In genomic region chr12:9023031-9023430, GRCm38 (mm10) we compare ENCODE assay signal across 11 mouse cellular contexts. TPM values are rescaled to one million over a fixed set of nuclear protein-coding genes. Genes with fewer than 3 reads are reported as not detected.
A peak's percentile ranks its signal among the peaks of the same experiment; 100 is the strongest.
DNase-seq lines count a peak whose midpoint lies in the region; ATAC-seq and TF ChIP-seq lines count a peak whose summit lies in the region.
"Had no signal": no experiment of that assay in that cellular context is flagged by ENCODE, and none has a peak within 500 bp of the region (broad histone marks: within the 10 kb centered on the region; RNA-seq: fewer than 3 reads in every experiment).

No protein-coding gene starts in this region.

- no peaks in the 10 kb centered on the region for H3K27me3 ChIP-seq in hindbrain, postnatal 0 days (ENCODE audit: insufficient read depth, low read length)
- H3K27me3 ChIP-seq in hindbrain, embryonic 14.5 days (ENCODE audit: control insufficient read depth, insufficient read depth, low read length): no peaks in the 10 kb centered on the region

- peaks cover 17% of the 10 kb centered on the region; the same call in 1 of the 2 replicates for H3K36me3 ChIP-seq in hindbrain, postnatal 0 days (ENCODE audit: insufficient read depth, low read length)
- peaks cover 30% of the 10 kb centered on the region for H3K36me3 ChIP-seq in hindbrain, embryonic 14.5 days (replicated peaks; ENCODE audit: control insufficient read depth, insufficient read depth)

- peak; percentile 38 for TF ChIP-seq CTCF in hindbrain, postnatal 0 days (IDR thresholded peaks at IDR 0.05; ENCODE audit: low read depth)

- no peak for ATAC-seq in CD4-positive, CD25-positive, alpha-beta regulatory T cell, adult 4 months
- no peak for ATAC-seq in hindbrain, postnatal 0 days
- ATAC-seq in hindbrain, embryonic 14.5 days (ENCODE audit: low FRiP score): no peak

- H3K9ac ChIP-seq in hindbrain, postnatal 0 days (replicated peaks; ENCODE audit: low read length): no peak overlapping the region
- no peak overlapping the region for H3K9ac ChIP-seq in hindbrain, embryonic 14.5 days

- H3K4me3 ChIP-seq in hindbrain, postnatal 0 days (ENCODE audit: low read length): no peak overlapping the region
- no peak overlapping the region for H3K4me3 ChIP-seq in hindbrain, embryonic 14.5 days (replicated peaks; ENCODE audit: low read length)
- H3K4me3 ChIP-seq: limb, embryonic 10.5 days had no signal

- WGBS in hindbrain, postnatal 0 days: 66% methylated on average over 4 of the region's 4 CpGs
- WGBS in hindbrain, embryonic 14.5 days: 64% methylated on average over 4 of the region's 4 CpGs

- H3K27ac ChIP-seq in hindbrain, postnatal 0 days: no peak overlapping the region
- no peak overlapping the region for H3K27ac ChIP-seq in hindbrain, embryonic 14.5 days
- H3K27ac ChIP-seq: limb, embryonic 10.5 days had no signal

- no peaks in the 10 kb centered on the region for H3K4me1 ChIP-seq in hindbrain, postnatal 0 days (ENCODE audit: insufficient read depth, low read length)
- H3K4me1 ChIP-seq in hindbrain, embryonic 14.5 days (replicated peaks; ENCODE audit: control insufficient read depth, insufficient read depth, low read length): no peaks in the 10 kb centered on the region

- no peaks in the 10 kb centered on the region for H3K9me3 ChIP-seq in hindbrain, postnatal 0 days (ENCODE audit: low read length)
- H3K9me3 ChIP-seq in hindbrain, embryonic 14.5 days (ENCODE audit: control insufficient read depth, low read length): no peaks in the 10 kb centered on the region
- H3K9me3 ChIP-seq: limb, embryonic 10.5 days had no signal

- H3K4me2 ChIP-seq in hindbrain, postnatal 0 days (ENCODE audit: low read depth, low read length): no peak overlapping the region
- H3K4me2 ChIP-seq in hindbrain, embryonic 14.5 days (replicated peaks): no peak overlapping the region

- peak; percentile 27 for DNase-seq in CD4-positive, CD25-positive, alpha-beta regulatory T cell, adult 2 months (ENCODE audit: low read depth, low spot score)
- peak; percentile 17 for DNase-seq in hindbrain, postnatal 0 days (ENCODE audit: low spot score)
- no peak for DNase-seq in hindbrain, embryonic 14.5 days (ENCODE audit: low spot score)
- DNase-seq in retina, embryonic 14.5 days (ENCODE audit: low spot score): peak; percentile 22
- DNase-seq in retina, postnatal 1 day: no peak
- DNase-seq in frontal cortex, postnatal 10 days (ENCODE audit: low spot score in 2 of 2): no peak
- DNase-seq in right cerebral cortex, postnatal 10 days (ENCODE audit: low spot score in 2 of 2): no peak
- DNase-seq: cerebellum, postnatal 25 days; lung, adult 18-20 months had no signal

RNA-seq across cellular contexts. Expression of gene Ttc32, which starts 6.8 kb away (rescaled TPM):
- 1 to 10 TPM; 5.9 to 8.5 TPM for polyA plus RNA-seq in CD4-positive, CD25-positive, alpha-beta regulatory T cell, adult 4 months (2017; shearing (Covaris generic))
- total RNA-seq in hindbrain, postnatal 0 days (2014; rRNA removed): 8.8 and 16.1 TPM in 2 replicates
- polyA plus RNA-seq in hindbrain, postnatal 0 days (2015; fragmentation: Nextera tagmentation; extraction: Ambion mirVana): 7.9 and 8.1 TPM in 2 replicates
- polyA plus RNA-seq in hindbrain, embryonic 14.5 days (2014; fragmentation: Nextera tagmentation; extraction: Ambion mirVana): 7.2 and 8.2 TPM in 2 replicates

RNA-seq across cellular contexts. Expression of gene Wdr35, which starts 49.3 kb away (rescaled TPM):
- polyA plus RNA-seq in CD4-positive, CD25-positive, alpha-beta regulatory T cell, adult 4 months (2017; shearing (Covaris generic)): 1 to 10 TPM; 2.6 TPM
- 13.2 and 16.4 TPM in 2 replicates for total RNA-seq in hindbrain, postnatal 0 days (2014; rRNA removed)
- 19.8 and 20.3 TPM in 2 replicates for polyA plus RNA-seq in hindbrain, postnatal 0 days (2015; fragmentation: Nextera tagmentation; extraction: Ambion mirVana)
- polyA plus RNA-seq in hindbrain, embryonic 14.5 days (2014; fragmentation: Nextera tagmentation; extraction: Ambion mirVana): 22.4 and 26.1 TPM in 2 replicates

Comparison
In these comparisons a context has a peak if more than half of its experiments do, and no peak if none do; other contexts are left out.
1. DNase-seq: peak in CD4-positive, CD25-positive, alpha-beta regulatory T cell, adult 2 months (single experiment), hindbrain, postnatal 0 days (single experiment) and retina, embryonic 14.5 days (single experiment); none in hindbrain, embryonic 14.5 days (single experiment), retina, postnatal 1 day (single experiment), frontal cortex, postnatal 10 days (0 of 2) and right cerebral cortex, postnatal 10 days (0 of 2).